In the genomic region with DNA sequence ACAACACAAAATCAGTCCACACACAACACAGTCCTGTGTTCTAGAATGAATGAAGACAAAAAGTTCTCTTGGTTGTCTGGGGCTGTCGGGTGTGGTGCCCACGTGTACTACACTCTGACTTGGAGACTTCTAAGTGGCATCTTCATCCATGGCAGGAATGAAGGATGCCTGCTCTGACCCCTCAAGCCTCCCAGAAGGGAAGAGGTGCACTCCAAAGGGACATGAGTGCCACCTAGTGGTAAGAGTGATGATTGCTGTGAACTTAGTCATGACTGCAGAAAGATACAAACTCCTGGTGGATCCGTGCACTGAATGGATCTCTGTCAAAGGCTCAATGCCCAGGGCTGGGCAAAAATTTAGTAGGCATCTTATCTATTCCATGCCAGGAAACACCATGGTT, we compare ENCODE assay signal across 9 mouse cellular contexts. TPM values are rescaled to one million over a fixed set of nuclear protein-coding genes. Genes with fewer than 3 reads are reported as not detected.
DNase-seq lines count a peak whose midpoint lies in the region; ATAC-seq and TF ChIP-seq lines count a peak whose summit lies in the region.
"Had no signal": no experiment of that assay in that cellular context is flagged by ENCODE, and none has a peak within 500 bp of the region (broad histone marks: within the 10 kb centered on the region; RNA-seq: fewer than 3 reads in every experiment).

No protein-coding gene starts in this region.

- peak; percentile 86 for TF ChIP-seq CTCF in cortical plate, adult 2 months (IDR thresholded peaks at IDR 0.05; ENCODE audit: extremely low read depth, insufficient read depth, low read length)

- H3K9me3 ChIP-seq in midbrain, embryonic 10.5 days (replicated peaks): no peaks in the 10 kb centered on the region
- H3K9me3 ChIP-seq in midbrain, embryonic 15.5 days: no peaks in the 10 kb centered on the region
- no peaks in the 10 kb centered on the region for H3K9me3 ChIP-seq in midbrain, embryonic 13.5 days
- H3K9me3 ChIP-seq: megakaryocyte, embryonic 14.5 days had no signal

- WGBS in midbrain, embryonic 10.5 days: 8% methylated on average over 3 of the region's 3 CpGs
- WGBS in midbrain, embryonic 15.5 days: 5% methylated on average over 3 of the region's 3 CpGs
- WGBS in midbrain, embryonic 13.5 days: 4% methylated on average over 3 of the region's 3 CpGs

- H3K9ac ChIP-seq in midbrain, embryonic 15.5 days: no peak overlapping the region
- no peak overlapping the region for H3K9ac ChIP-seq in midbrain, embryonic 13.5 days (replicated peaks)

- no peak overlapping the region for H3K4me2 ChIP-seq in midbrain, embryonic 15.5 days
- no peak overlapping the region for H3K4me2 ChIP-seq in midbrain, embryonic 13.5 days (replicated peaks)

- no peaks in the 10 kb centered on the region for H3K4me1 ChIP-seq in midbrain, embryonic 10.5 days
- H3K4me1 ChIP-seq in midbrain, embryonic 15.5 days: peaks cover under 1% of the 10 kb centered on the region; the same call in 1 of the 2 replicates
- no peaks in the 10 kb centered on the region for H3K4me1 ChIP-seq in cortical plate, adult 2 months (ENCODE audit: control insufficient read depth, insufficient read depth, low read length)
- no peaks in the 10 kb centered on the region for H3K4me1 ChIP-seq in midbrain, embryonic 13.5 days (replicated peaks)

- H3K27ac ChIP-seq in midbrain, embryonic 10.5 days (replicated peaks): no peak overlapping the region
- no peak overlapping the region for H3K27ac ChIP-seq in midbrain, embryonic 15.5 days
- H3K27ac ChIP-seq in cortical plate, adult 2 months (ENCODE audit: insufficient read depth, low read length): no peak overlapping the region
- H3K27ac ChIP-seq in midbrain, embryonic 13.5 days: no peak overlapping the region

- no peak overlapping the region for H3K4me3 ChIP-seq in midbrain, embryonic 10.5 days
- no peak overlapping the region for H3K4me3 ChIP-seq in midbrain, embryonic 15.5 days
- no peak overlapping the region for H3K4me3 ChIP-seq in cortical plate, adult 2 months (ENCODE audit: insufficient read depth, low read length)
- H3K4me3 ChIP-seq in midbrain, embryonic 13.5 days (replicated peaks): no peak overlapping the region
- H3K4me3 ChIP-seq: megakaryocyte, embryonic 14.5 days had no signal

- no peak for ATAC-seq in midbrain, embryonic 15.5 days (replicated peaks)
- ATAC-seq in midbrain, embryonic 13.5 days: peak; percentile 68; the same call in 1 of the 2 replicates

- H3K27me3 ChIP-seq in midbrain, embryonic 10.5 days (ENCODE audit: low read depth, poor library complexity, severe bottlenecking): peaks cover 13% of the 10 kb centered on the region
- H3K27me3 ChIP-seq in midbrain, embryonic 15.5 days (replicated peaks): peaks cover 3% of the 10 kb centered on the region; the same call in 1 of the 2 replicates
- peaks cover 6% of the 10 kb centered on the region; the same call in 1 of the 2 replicates for H3K27me3 ChIP-seq in midbrain, embryonic 13.5 days

- peak; percentile 56 for DNase-seq in midbrain, embryonic 10.5 days (ENCODE audit: low spot score)
- peak; percentile 69 for DNase-seq in adipocyte (ENCODE audit: low spot score)
- peak; percentile 71 to 78 for DNase-seq in heart, postnatal 36 days
- peak; percentile 40 to 78 for DNase-seq in layer of hippocampus, postnatal 25 days (ENCODE audit: extremely low spot score in 1 of 2, low spot score in 1 of 2)
- peak; percentile 62 for DNase-seq in testis, postnatal 14 days (ENCODE audit: low spot score)

- intact Hi-C loops in heart, postnatal 36 days (cut with DNase I): loop anchor here (1.0 to 10.0 kb wide), 3 partner anchors 69 to 765 kb away; a partner anchor contains a TSS

- H3K36me3 ChIP-seq in midbrain, embryonic 10.5 days: no peaks in the 10 kb centered on the region
- no peaks in the 10 kb centered on the region for H3K36me3 ChIP-seq in midbrain, embryonic 15.5 days (replicated peaks)
- no peaks in the 10 kb centered on the region for H3K36me3 ChIP-seq in midbrain, embryonic 13.5 days

- TF ChIP-seq POLR2A in cortical plate, adult 2 months (IDR thresholded peaks at IDR 0.05; ENCODE audit: extremely low read depth, insufficient read depth, low read length): no peak

RNA-seq across cellular contexts. Expression of a gene that starts 5.8 kb away (rescaled TPM):
- polyA plus RNA-seq in midbrain, embryonic 10.5 days (2016; fragmentation: Nextera tagmentation; extraction: Ambion mirVana): 17.1 and 20.6 TPM in 2 replicates
- 21.0 and 23.1 TPM in 2 replicates for polyA plus RNA-seq in midbrain, embryonic 15.5 days (2015; fragmentation: Nextera tagmentation; extraction: Ambion mirVana)
- 8.5 and 9.9 TPM in 2 replicates for polyA plus RNA-seq in cortical plate, adult 2 months (2012; rRNA removed)
- 10 to 100 TPM; 12.8 to 13.0 TPM for total RNA-seq in heart, postnatal 36 days (2021)
- 1 to 10 TPM; 3.1 to 3.9 TPM for total RNA-seq in layer of hippocampus, postnatal 25 days (2021)
- 17.8 and 17.9 TPM in 2 replicates for polyA plus RNA-seq in midbrain, embryonic 13.5 days (2015; fragmentation: Nextera tagmentation; extraction: Ambion mirVana)

RNA-seq across cellular contexts. Expression of a gene that starts 11.0 kb away (rescaled TPM):
- polyA plus RNA-seq in midbrain, embryonic 10.5 days (2016; fragmentation: Nextera tagmentation; extraction: Ambion mirVana): 1.4 and 3.1 TPM in 2 replicates
- polyA plus RNA-seq in midbrain, embryonic 15.5 days (2015; fragmentation: Nextera tagmentation; extraction: Ambion mirVana): 0.17 TPM in 1 of 2 replicates, not detected in the other
- polyA plus RNA-seq in cortical plate, adult 2 months (2012; rRNA removed): 0.04 and 0.06 TPM in 2 replicates
- under 1 TPM in 1 of 2 experiments, not detected in 1; 0.25 TPM for total RNA-seq in heart, postnatal 36 days (2021)
- total RNA-seq in layer of hippocampus, postnatal 25 days (2021): under 1 TPM; 0.37 to 0.59 TPM
- polyA plus RNA-seq in midbrain, embryonic 13.5 days (2015; fragmentation: Nextera tagmentation; extraction: Ambion mirVana): 0.22 and 0.32 TPM in 2 replicates

RNA-seq across cellular contexts. Expression of a gene that starts 34.3 kb away (rescaled TPM):
- polyA plus RNA-seq in midbrain, embryonic 10.5 days (2016; fragmentation: Nextera tagmentation; extraction: Ambion mirVana): 0.10 TPM in 1 of 2 replicates, not detected in the other
- 0.11 and 0.15 TPM in 2 replicates for polyA plus RNA-seq in midbrain, embryonic 15.5 days (2015; fragmentation: Nextera tagmentation; extraction: Ambion mirVana)
- polyA plus RNA-seq in cortical plate, adult 2 months (2012; rRNA removed): not detected in 2 replicates
- total RNA-seq in heart, postnatal 36 days (2021): not detected
- not detected for total RNA-seq in layer of hippocampus, postnatal 25 days (2021)
- polyA plus RNA-seq in midbrain, embryonic 13.5 days (2015; fragmentation: Nextera tagmentation; extraction: Ambion mirVana): 0.11 TPM in 1 of 2 replicates, not detected in the other

RNA-seq across cellular contexts. Expression of a gene that starts 38.4 kb away (rescaled TPM):
- 0.27 and 0.98 TPM in 2 replicates for polyA plus RNA-seq in midbrain, embryonic 10.5 days (2016; fragmentation: Nextera tagmentation; extraction: Ambion mirVana)
- polyA plus RNA-seq in midbrain, embryonic 15.5 days (2015; fragmentation: Nextera tagmentation; extraction: Ambion mirVana): 0.10 and 0.13 TPM in 2 replicates
- not detected in 2 replicates for polyA plus RNA-seq in cortical plate, adult 2 months (2012; rRNA removed)
- total RNA-seq in heart, postnatal 36 days (2021): under 1 TPM; 0.24 to 0.61 TPM
- total RNA-seq in layer of hippocampus, postnatal 25 days (2021): not detected
- polyA plus RNA-seq in midbrain, embryonic 13.5 days (2015; fragmentation: Nextera tagmentation; extraction: Ambion mirVana): 0.09 TPM in 1 of 2 replicates, not detected in the other
